Mouse (Mus musculus): ENCODE measurements around the gene Spon2.

Gene Spon2

GRCm38 (mm10) chr5:33218081-33218480 is at the start of gene Spon2:
TSS of gene Spon2 (minus strand) at chr5:33218455.
- DNase-seq (ENCODE audit: low spot score in 2 of 2): peak in 1 of 2 experiments; percentile 37

GRCm38 (mm10) chr5:33254416-33254815 is 36.2 kb upstream of the Spon2 start:
- no peak for DNase-seq (ENCODE audit: low spot score in 2 of 2)

- DNase-seq (ENCODE audit: low spot score in 2 of 2): no peak
Measured at GRCm38 (mm10) chr5:33248186-33248585, 29.9 kb upstream of the Spon2 start.

- no peak for DNase-seq (ENCODE audit: low spot score in 2 of 2)
Measured at GRCm38 (mm10) chr5:33247387-33247786, 29.1 kb upstream of the Spon2 start.

- peak; percentile 21 to 73 for DNase-seq (ENCODE audit: low spot score in 2 of 2)
Measured at GRCm38 (mm10) chr5:33245701-33246100, 27.4 kb upstream of the Spon2 start.

GRCm38 (mm10) chr5:33244377-33244920 is 26.2 kb upstream of the Spon2 start:
- peak in 1 of 2 experiments; percentile 45 for DNase-seq (ENCODE audit: low spot score in 2 of 2)

- no peak for DNase-seq (ENCODE audit: low spot score in 2 of 2)
Measured at GRCm38 (mm10) chr5:33239934-33240333, 21.7 kb upstream of the Spon2 start.

- DNase-seq (ENCODE audit: low spot score in 2 of 2): no peak
Measured at GRCm38 (mm10) chr5:33239111-33239714, 21.0 kb upstream of the Spon2 start.

GRCm38 (mm10) chr5:33238256-33238645 is 20.0 kb upstream of the Spon2 start:
- no peak for DNase-seq (ENCODE audit: low spot score in 2 of 2)

- DNase-seq (ENCODE audit: low spot score in 2 of 2): no peak
Measured at GRCm38 (mm10) chr5:33237600-33238255, 19.5 kb upstream of the Spon2 start.

GRCm38 (mm10) chr5:33234391-33235031 is 16.3 kb upstream of the Spon2 start:
- peak in 1 of 2 experiments; percentile 58 for DNase-seq (ENCODE audit: low spot score in 2 of 2)

GRCm38 (mm10) chr5:33232791-33233190 is 14.5 kb upstream of the Spon2 start:
- DNase-seq (ENCODE audit: low spot score in 2 of 2): no peak

- DNase-seq (ENCODE audit: low spot score in 2 of 2): no peak
Measured at GRCm38 (mm10) chr5:33230285-33230684, 12.0 kb upstream of the Spon2 start.

- peak in 1 of 2 experiments; percentile 45 for DNase-seq (ENCODE audit: low spot score in 2 of 2)
Measured at GRCm38 (mm10) chr5:33228428-33228827, 10.2 kb upstream of the Spon2 start.

- DNase-seq (ENCODE audit: low spot score in 2 of 2): no peak
Measured at GRCm38 (mm10) chr5:33225673-33226072, 7.4 kb upstream of the Spon2 start.

GRCm38 (mm10) chr5:33224491-33224890 is 6.2 kb upstream of the Spon2 start:
- no peak for DNase-seq (ENCODE audit: low spot score in 2 of 2)

- DNase-seq (ENCODE audit: low spot score in 2 of 2): no peak
Measured at GRCm38 (mm10) chr5:33222841-33223744, 4.8 kb upstream of the Spon2 start.

GRCm38 (mm10) chr5:33222389-33222788 is 4.1 kb upstream of the Spon2 start:
- DNase-seq (ENCODE audit: low spot score in 2 of 2): no peak

- DNase-seq (ENCODE audit: low spot score in 2 of 2): no peak
Measured at GRCm38 (mm10) chr5:33220350-33221044, 2.2 kb upstream of the Spon2 start.

- no peak for DNase-seq (ENCODE audit: low spot score in 2 of 2)
Measured at GRCm38 (mm10) chr5:33219831-33220230, 1.6 kb upstream of the Spon2 start.
